Mouse (Mus musculus) CD4-positive helper T cell, adult 2 months (primary cell): ENCODE measurements around the gene Sh2d3c.

ENCODE experiments used
- DNase-seq: peaks from one replicate; pipeline ENCODE4 v3.0.0-alpha.2; 2012; ENCODE audit warnings: low read depth, missing footprints, low spot score

Gene Sh2d3c

GRCm38 (mm10) chr2:32756674-32757055, 35.8 kb downstream of the Sh2d3c start:
- no peak for DNase-seq

GRCm38 (mm10) chr2:32757056-32757845, 36.4 kb downstream of the Sh2d3c start, which contains the start of gene Tor2a:
Tor2a (plus strand) TSS chr2:32757234.
- DNase-seq = peak; percentile 98

GRCm38 (mm10) chr2:32758503-32758902, 37.6 kb downstream of the Sh2d3c start:
- DNase-seq = no peak

GRCm38 (mm10) chr2:32759001-32759400, 38.1 kb downstream of the Sh2d3c start:
- no peak for DNase-seq

- no peak for DNase-seq
Measured at GRCm38 (mm10) chr2:32761361-32761760, 40.5 kb downstream of the Sh2d3c start.

GRCm38 (mm10) chr2:32761859-32762258, 41.0 kb downstream of the Sh2d3c start:
- DNase-seq = no peak

- no peak for DNase-seq
Measured at GRCm38 (mm10) chr2:32763353-32763752, 42.5 kb downstream of the Sh2d3c start.

- no peak for DNase-seq
Measured at GRCm38 (mm10) chr2:32767241-32767640, 46.4 kb downstream of the Sh2d3c start.

GRCm38 (mm10) chr2:32768661-32769285, 47.9 kb downstream of the Sh2d3c start:
- DNase-seq = no peak

- no peak for DNase-seq
Measured at GRCm38 (mm10) chr2:32769327-32770085, 48.7 kb downstream of the Sh2d3c start.

- DNase-seq = peak; percentile 52
Measured at GRCm38 (mm10) chr2:32771886-32772285, 51.0 kb downstream of the Sh2d3c start.

- DNase-seq = peak; percentile 47
Measured at GRCm38 (mm10) chr2:32772626-32773279, 51.9 kb downstream of the Sh2d3c start.

- peak; percentile 96 for DNase-seq
Measured at GRCm38 (mm10) chr2:32775359-32776074, 54.7 kb downstream of the Sh2d3c start, which contains the start of the genes Ttc16 and Ptrh1. Ttc16 (minus strand) TSS chr2:32775633. Ptrh1 (plus strand) TSS chr2:32775786.

- DNase-seq = no peak
Measured at GRCm38 (mm10) chr2:32776192-32776591, 55.3 kb downstream of the Sh2d3c start.

- DNase-seq = peak; percentile 74
Measured at GRCm38 (mm10) chr2:32778081-32778480, 57.2 kb downstream of the Sh2d3c start.

- peak; percentile 36 for DNase-seq
Measured at GRCm38 (mm10) chr2:32779131-32779530, 58.3 kb downstream of the Sh2d3c start.

GRCm38 (mm10) chr2:32779714-32780113, 58.9 kb downstream of the Sh2d3c start:
- no peak for DNase-seq

GRCm38 (mm10) chr2:32781710-32782109, 60.9 kb downstream of the Sh2d3c start:
- DNase-seq = no peak

- no peak for DNase-seq
Measured at GRCm38 (mm10) chr2:32784048-32784681, 63.3 kb downstream of the Sh2d3c start, which contains the start of gene Cfap157. Cfap157 (minus strand) TSS chr2:32784428.

- DNase-seq = peak; percentile 28
Measured at GRCm38 (mm10) chr2:32787176-32787575, 66.3 kb downstream of the Sh2d3c start.
